Mouse (Mus musculus) adrenal gland, adult 8-10 months (tissue): ENCODE results near the gene Amh. TPM values are rescaled to one million over a fixed set of nuclear protein-coding genes. Genes with fewer than 3 reads are reported as not detected.

Experiments
- DNase-seq: peaks from one replicate; pipeline ENCODE4 v3.0.0; 2022
- total RNA-seq, 4 experiments: library from RNA; stranded (reverse); gene quantifications; 2 replicates each; pipeline ENCODE4 v1.2.4; 2022

Amh gene
- 1 to 10 TPM in 1 of 4 experiments, under 1 TPM in 3; 0.20 to 1.3 (median 0.68) TPM for total RNA-seq

GRCm38 (mm10) chr10:80804916-80805315, at the start of gene Amh:
Gene Amh, plus strand, starts transcription at chr10:80805243.
- no peak for DNase-seq

GRCm38 (mm10) chr10:80755291-80756015, 49.6 kb upstream of the Amh start:
- DNase-seq, result no peak

- no peak for DNase-seq
Measured at GRCm38 (mm10) chr10:80756099-80756498, 48.9 kb upstream of the Amh start.

- DNase-seq, result no peak
Measured at GRCm38 (mm10) chr10:80756509-80756908, 48.5 kb upstream of the Amh start.

GRCm38 (mm10) chr10:80756967-80757366, 48.1 kb upstream of the Amh start:
- DNase-seq, result no peak

- DNase-seq, result peak; percentile 88
Measured at GRCm38 (mm10) chr10:80757717-80758116, 47.3 kb upstream of the Amh start.

- DNase-seq, result peak; percentile 88
Measured at GRCm38 (mm10) chr10:80758651-80759050, 46.4 kb upstream of the Amh start.

- DNase-seq, result no peak
Measured at GRCm38 (mm10) chr10:80760596-80761524, 44.2 kb upstream of the Amh start.

- no peak for DNase-seq
Measured at GRCm38 (mm10) chr10:80761821-80762220, 43.2 kb upstream of the Amh start.

- DNase-seq, result no peak
Measured at GRCm38 (mm10) chr10:80763502-80763901, 41.5 kb upstream of the Amh start.

GRCm38 (mm10) chr10:80765746-80766145, 39.3 kb upstream of the Amh start:
- DNase-seq, result peak; percentile 64

- DNase-seq, result no peak
Measured at GRCm38 (mm10) chr10:80766161-80766815, 38.8 kb upstream of the Amh start.

GRCm38 (mm10) chr10:80768365-80768764, 36.7 kb upstream of the Amh start:
- no peak for DNase-seq

GRCm38 (mm10) chr10:80773816-80774215, 31.2 kb upstream of the Amh start:
- no peak for DNase-seq

- DNase-seq, result peak; percentile 79
Measured at GRCm38 (mm10) chr10:80774549-80774948, 30.5 kb upstream of the Amh start.

- no peak for DNase-seq
Measured at GRCm38 (mm10) chr10:80774981-80775380, 30.1 kb upstream of the Amh start.

GRCm38 (mm10) chr10:80775731-80776130, 29.3 kb upstream of the Amh start:
- DNase-seq, result no peak

GRCm38 (mm10) chr10:80776358-80776869, 28.6 kb upstream of the Amh start:
- no peak for DNase-seq

GRCm38 (mm10) chr10:80777123-80777522, 27.9 kb upstream of the Amh start:
- no peak for DNase-seq

- peak; percentile 65 for DNase-seq
Measured at GRCm38 (mm10) chr10:80779565-80779964, 25.5 kb upstream of the Amh start.

GRCm38 (mm10) chr10:80784302-80784701, 20.7 kb upstream of the Amh start:
- no peak for DNase-seq

GRCm38 (mm10) chr10:80784871-80785270, 20.2 kb upstream of the Amh start:
- no peak for DNase-seq

GRCm38 (mm10) chr10:80785963-80786362, 19.1 kb upstream of the Amh start:
- DNase-seq, result no peak
